Mouse (Mus musculus) embryonic facial prominence, embryonic 10.5 days (tissue): ENCODE results near the gene Msmp. TPM values are rescaled to one million over a fixed set of nuclear protein-coding genes. Genes with fewer than 3 reads are reported as not detected.

Experiments
- DNase-seq: peaks from one replicate; pipeline ENCODE4 v3.0.0-alpha.2; 2017; ENCODE audit warnings: low spot score
- H3K27ac ChIP-seq: fragments of 300-500 bp; sonication (generic); replicated peaks from 2 replicates; pipeline ENCODE4 v1.5.1; 2016; ENCODE audit warnings: mild to moderate bottlenecking
- H3K27me3 ChIP-seq: fragments of 300-500 bp; sonication (generic); replicated peaks from 2 replicates; pipeline ENCODE4 v1.6.1; 2016; ENCODE audit warnings: low read depth, mild to moderate bottlenecking; ENCODE audit not compliant: poor library complexity, severe bottlenecking
- H3K36me3 ChIP-seq: fragments of 300-500 bp; sonication (generic); replicated peaks from 2 replicates; pipeline ENCODE4 v1.6.1; 2016; ENCODE audit warnings: mild to moderate bottlenecking, moderate library complexity
- H3K4me1 ChIP-seq: fragments of 300-500 bp; sonication (generic); 2 replicates; pipeline ENCODE4 v1.6.1; 2016
- H3K4me3 ChIP-seq: fragments of 300-500 bp; sonication (generic); 2 replicates; pipeline ENCODE4 v1.5.1; 2016; ENCODE audit warnings: mild to moderate bottlenecking, moderate library complexity
- H3K9me3 ChIP-seq: fragments of 300-500 bp; sonication (generic); 2 replicates; pipeline ENCODE4 v1.6.1; 2016; ENCODE audit warnings: mild to moderate bottlenecking
- WGBS: fragments of 180-500 bp; shearing (Covaris S2); methylation state at CpG from one replicate; pipeline ENCODE4 v1.1.7; 2016; 5-methylcytosine and 5-hydroxymethylcytosine counted together
- polyA plus RNA-seq: library from polyadenylated mRNA; unstranded; fragments of >200 nt; fragmentation: Nextera tagmentation; extraction: Ambion mirVana; gene quantifications from 2 replicates; pipeline ENCODE4 v1.2.1, GENCODE M21; 2016

Msmp gene
- polyA plus RNA-seq, 1 experiment from 2014 or later = 0.34 TPM

DNA sequence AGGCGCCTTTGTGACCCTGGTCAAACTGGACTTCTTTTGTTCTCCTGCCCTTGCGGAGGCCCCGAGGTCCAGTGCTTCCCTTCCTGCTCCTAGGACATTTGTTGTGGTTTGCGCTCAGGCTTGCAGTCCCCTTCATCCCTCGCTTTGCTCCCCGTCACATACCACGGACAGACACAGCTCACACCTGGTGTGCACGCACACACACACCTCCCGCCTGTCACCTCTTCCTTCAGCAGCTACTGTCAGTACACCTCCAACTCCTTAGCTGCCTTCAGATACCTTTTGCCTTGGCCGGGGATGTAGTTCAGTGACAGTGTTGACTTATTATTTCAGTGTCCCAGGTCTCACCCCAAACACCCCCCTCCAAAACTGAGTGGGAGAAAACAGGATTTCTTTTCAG is 1.4 kb upstream of the Msmp start:
- Histone ChIP-seq H3K4me1 (peaks cover 33% of the 10 kb centered on the region), H3K27me3 (no peaks in the 10 kb centered on the region), H3K36me3 (peaks cover 42% of the 10 kb centered on the region), H3K4me3 (no peak overlapping the region), H3K9me3 (no peaks in the 10 kb centered on the region), H3K27ac (no peak overlapping the region)
- no peak for DNase-seq
- WGBS = 39% methylated on average over 10 of the region's 10 CpGs

DNA sequence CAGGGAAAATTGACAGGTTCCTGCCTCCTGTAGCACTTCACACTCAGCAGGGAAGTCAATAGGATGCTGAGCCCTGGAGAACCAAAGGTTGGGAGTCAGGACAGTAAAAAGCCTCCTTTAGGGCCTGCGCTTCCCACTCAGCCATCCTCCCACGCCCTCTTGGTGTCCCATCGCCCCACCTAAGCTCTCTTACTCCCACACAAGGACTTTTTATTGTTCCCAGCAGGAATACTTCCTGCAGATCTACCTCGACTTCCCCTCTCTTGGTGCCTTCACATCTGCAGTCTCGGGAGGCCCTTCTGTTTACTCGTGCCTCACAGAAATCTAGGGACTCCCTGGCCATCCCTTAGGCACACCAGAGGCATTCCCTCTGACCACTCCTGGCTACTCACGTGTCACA is 873 bp downstream of the Msmp start:
- H3K4me3 ChIP-seq = no peak overlapping the region
- H3K27ac ChIP-seq = no peak overlapping the region
- no peaks in the 10 kb centered on the region for H3K9me3 ChIP-seq
- no peak for DNase-seq
- no peaks in the 10 kb centered on the region for H3K27me3 ChIP-seq
- H3K36me3 ChIP-seq = peaks cover 48% of the 10 kb centered on the region
- WGBS = 78% methylated on average over 7 of the region's 7 CpGs
- H3K4me1 ChIP-seq = peaks cover 45% of the 10 kb centered on the region

DNA sequence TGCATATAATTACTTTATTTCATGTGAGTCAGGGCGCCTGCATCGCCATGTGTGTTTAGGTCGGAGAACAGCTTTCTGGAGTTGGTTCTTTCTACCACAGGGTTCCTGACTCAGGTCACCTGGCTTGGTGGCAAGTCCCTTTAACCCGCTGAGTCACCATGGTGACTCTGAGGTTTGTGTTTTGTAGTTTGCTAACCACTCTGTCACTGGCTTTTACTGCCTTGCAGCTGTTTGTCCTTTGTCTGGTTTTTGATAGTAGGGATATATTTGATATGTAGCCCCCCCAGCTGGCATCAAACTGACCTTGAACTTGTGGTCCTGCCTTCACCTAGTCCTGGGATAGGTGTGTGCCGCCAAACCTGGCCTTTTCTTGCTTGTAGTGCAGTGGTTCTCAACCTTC is 2.1 kb downstream of the Msmp start:
- no peaks in the 10 kb centered on the region for H3K9me3 ChIP-seq
- H3K36me3 ChIP-seq = peaks cover 48% of the 10 kb centered on the region
- H3K27me3 ChIP-seq = no peaks in the 10 kb centered on the region
- H3K4me1 ChIP-seq = peaks cover 50% of the 10 kb centered on the region
- no peak overlapping the region for H3K4me3 ChIP-seq
- H3K27ac ChIP-seq = no peak overlapping the region
- no peak for DNase-seq
- WGBS = 92% methylated on average over 5 of the region's 5 CpGs

DNA sequence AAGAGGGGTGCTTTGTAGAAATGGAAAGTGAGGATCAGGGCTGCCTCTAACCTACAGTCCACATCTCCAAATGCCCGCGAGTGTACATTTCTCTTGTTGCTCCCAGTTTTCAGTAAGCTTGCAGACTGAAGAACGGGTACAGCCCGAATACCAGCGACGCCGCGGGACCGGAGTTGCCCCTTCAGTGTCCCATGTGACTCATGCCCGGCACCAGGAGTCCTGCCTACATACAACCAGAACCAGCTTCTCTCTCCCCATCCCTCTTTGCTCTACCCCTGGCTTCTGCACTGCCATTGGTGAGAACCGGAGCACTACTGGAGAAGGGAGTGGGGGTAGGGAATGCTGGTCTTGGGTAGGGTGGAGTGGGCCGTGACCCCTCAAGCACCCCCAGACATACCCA is 2.9 kb downstream of the Msmp start:
- Histone ChIP-seq H3K4me1 (peaks cover 57% of the 10 kb centered on the region), H3K36me3 (peaks cover 48% of the 10 kb centered on the region)

DNA sequence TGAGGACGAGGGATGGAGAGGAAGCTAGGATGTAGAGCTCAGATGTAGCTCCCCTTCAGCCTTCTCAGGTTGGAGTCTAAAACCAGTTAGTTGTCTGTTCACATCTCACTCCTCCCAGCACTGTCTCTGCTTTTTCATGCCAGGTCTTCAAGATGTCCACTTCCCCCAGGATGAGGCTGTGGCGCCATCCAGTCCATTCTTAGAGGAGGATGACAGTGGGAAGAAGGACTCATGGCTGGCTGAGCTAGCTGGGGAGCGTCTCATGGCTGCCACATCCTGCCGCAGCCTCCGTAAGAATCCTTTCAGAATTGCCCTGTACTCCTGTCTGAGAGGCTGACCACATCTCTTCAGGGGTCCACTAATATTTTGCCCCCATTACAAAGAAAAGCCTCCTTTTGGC is 3.6 kb downstream of the Msmp start:
- WGBS = 93% methylated on average over 5 of the region's 5 CpGs
- H3K36me3 ChIP-seq = peaks cover 48% of the 10 kb centered on the region
- peaks cover 57% of the 10 kb centered on the region for H3K4me1 ChIP-seq
- no peak overlapping the region for H3K27ac ChIP-seq
- DNase-seq = no peak
- H3K27me3 ChIP-seq = no peaks in the 10 kb centered on the region
- no peak overlapping the region for H3K4me3 ChIP-seq
- no peaks in the 10 kb centered on the region for H3K9me3 ChIP-seq

More for the DNA sequence above, 2.9 kb downstream of the Msmp start:
- DNase-seq = no peak
- Histone ChIP-seq H3K27me3 (no peaks in the 10 kb centered on the region), H3K4me3 (no peak overlapping the region), H3K9me3 (no peaks in the 10 kb centered on the region), H3K27ac (no peak overlapping the region)
- WGBS = 92% methylated on average over 12 of the region's 12 CpGs

DNA sequence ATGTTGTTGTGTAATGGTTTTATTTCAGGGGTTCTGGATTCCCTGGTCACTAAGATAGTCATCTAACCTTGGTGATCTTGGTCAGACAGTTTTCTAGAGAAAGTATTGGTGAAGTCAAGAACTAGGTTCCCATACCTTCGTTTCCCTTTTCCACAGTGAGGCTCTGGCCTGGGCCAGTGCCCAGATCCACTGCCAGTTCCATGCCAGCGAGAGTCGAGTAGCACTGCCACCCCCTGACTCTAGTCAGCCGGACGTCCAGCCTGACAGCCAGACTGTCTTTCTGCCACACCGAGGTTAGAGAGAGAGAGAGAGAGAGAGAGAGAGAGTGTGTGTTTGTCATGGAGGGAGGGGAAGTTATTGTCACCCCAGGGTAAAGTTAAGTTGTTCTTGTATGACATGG is 4.6 kb downstream of the Msmp start:
- no peak for DNase-seq
- H3K36me3 ChIP-seq = peaks cover 53% of the 10 kb centered on the region
- H3K4me1 ChIP-seq = peaks cover 52% of the 10 kb centered on the region
- WGBS = 89% methylated on average over 6 of the region's 6 CpGs
- peak overlapping the region; percentile 95 for H3K4me3 ChIP-seq
- H3K9me3 ChIP-seq = no peaks in the 10 kb centered on the region
- H3K27me3 ChIP-seq = no peaks in the 10 kb centered on the region
- H3K27ac ChIP-seq = no peak overlapping the region

DNA sequence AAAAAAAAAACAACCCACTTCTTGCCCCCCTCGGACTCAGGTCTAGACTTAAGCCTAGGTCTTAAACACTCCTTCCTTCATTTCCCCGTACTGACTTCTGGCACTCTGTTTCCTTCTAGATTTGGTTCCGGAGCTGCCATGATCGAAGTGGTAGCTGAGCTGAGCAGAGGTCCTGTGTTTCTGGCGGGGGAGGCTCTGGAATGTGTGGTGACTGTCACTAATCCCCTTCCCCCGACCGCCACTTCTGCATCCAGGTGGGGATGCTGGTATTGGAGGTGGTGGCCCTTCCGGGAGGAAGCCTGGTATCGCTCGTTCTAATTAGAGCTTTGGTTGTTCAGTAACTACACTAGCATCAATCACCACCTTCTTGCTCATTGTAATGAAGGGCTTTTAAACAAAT is 5.0 kb downstream of the Msmp start:
- H3K4me1 ChIP-seq = peaks cover 48% of the 10 kb centered on the region
- H3K27ac ChIP-seq = peak overlapping the region; percentile 95

DNA sequence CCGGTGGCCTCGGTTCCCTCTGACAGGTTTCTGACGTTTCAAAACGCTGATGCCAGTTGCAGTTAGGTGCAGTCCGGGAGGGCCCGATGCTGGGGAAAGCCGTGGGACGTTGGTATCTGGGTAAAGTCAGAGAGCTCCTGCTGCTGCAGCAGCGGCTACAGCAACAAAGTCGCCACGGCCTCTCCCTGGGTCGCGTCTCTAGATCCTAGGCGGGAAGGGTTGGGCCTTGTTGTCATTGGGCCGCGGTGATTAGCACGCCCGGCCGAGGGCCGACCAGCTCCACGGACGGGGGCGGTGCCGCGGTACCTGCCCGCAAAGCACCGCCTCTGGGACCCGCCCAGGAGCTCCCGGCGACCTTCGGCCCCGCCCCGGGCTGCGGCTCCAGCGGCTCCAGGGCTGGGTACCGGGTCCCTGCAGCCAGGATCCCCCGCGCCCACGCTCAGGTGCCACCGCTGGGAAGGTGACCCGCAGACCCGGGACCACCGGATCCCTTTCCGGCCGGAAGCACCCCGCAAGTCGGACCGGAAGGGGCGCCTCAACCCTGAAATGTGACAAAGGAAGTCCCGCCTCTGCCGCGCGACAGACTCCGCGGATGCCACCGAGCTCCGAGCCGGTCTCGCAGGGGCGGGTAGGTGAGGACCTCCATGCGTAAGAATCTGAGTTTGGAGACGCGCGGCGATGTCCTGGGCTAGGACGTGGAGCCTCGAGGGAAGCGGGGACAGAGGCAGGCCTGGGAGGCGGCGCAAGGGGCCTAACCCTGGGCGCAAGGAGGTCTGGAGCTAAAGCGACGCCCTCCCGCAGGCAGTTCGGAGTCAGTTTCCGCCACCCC is 5.7 kb downstream of the Msmp start, which contains the start of the genes Rgp1 and Gba2:
Gene Rgp1, plus strand, starts transcription at position 340 of the 829 bp plus-strand sequence.
Gene Gba2, minus strand, starts transcription at position 498 of the 829 bp plus-strand sequence.
- peak within 1 kb of the TSS; percentile 95 for H3K4me3 ChIP-seq
- no peaks in the 10 kb centered on the region for H3K27me3 ChIP-seq
- H3K36me3 ChIP-seq = peaks cover 51% of the 10 kb centered on the region
- peaks cover 43% of the 10 kb centered on the region for H3K4me1 ChIP-seq
- peak; percentile 89 for DNase-seq
- H3K9me3 ChIP-seq = no peaks in the 10 kb centered on the region
- peak within 1 kb of the TSS; percentile 95 for H3K27ac ChIP-seq
- under 1% methylated on average over 76 of the region's 76 CpGs for WGBS

More for the DNA sequence above, 5.0 kb downstream of the Msmp start:
- Histone ChIP-seq H3K27me3 (no peaks in the 10 kb centered on the region), H3K9me3 (no peaks in the 10 kb centered on the region), H3K4me3 (peak overlapping the region; percentile 95), H3K36me3 (peaks cover 51% of the 10 kb centered on the region)
- 7% methylated on average over 10 of the region's 10 CpGs for WGBS
- DNase-seq = no peak

DNA sequence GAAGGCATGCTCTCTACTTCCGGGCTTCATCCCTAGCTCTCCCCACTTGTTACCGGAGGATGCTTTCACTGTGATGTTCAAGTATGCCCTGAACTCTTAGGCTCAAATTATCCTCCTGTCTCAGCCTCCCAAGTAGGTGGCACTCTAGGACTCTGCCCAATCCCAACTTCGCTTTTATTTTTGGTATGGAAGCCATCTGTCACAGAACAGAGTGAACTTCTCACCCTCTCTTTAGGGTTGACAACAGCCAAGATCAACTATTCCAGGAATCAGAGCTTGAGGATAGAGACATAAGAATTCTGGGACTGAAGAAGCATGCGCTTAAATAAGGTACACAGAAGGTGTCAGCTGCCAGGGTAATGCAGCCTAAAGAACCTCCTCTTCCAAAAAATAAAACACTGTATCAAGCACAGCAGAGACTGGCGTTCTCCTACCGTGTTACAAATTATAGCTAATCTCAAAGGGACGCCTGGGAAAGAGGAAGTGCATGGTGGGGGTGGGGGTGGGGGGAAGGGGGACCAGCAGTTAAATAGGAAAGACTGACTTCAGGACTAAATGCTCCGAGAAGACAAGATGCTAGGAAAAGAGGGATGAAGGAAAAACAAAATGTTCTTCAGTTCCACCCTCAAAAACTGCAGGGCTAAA is 6.9 kb downstream of the Msmp start:
- peaks cover 43% of the 10 kb centered on the region for H3K4me1 ChIP-seq
- H3K27me3 ChIP-seq = no peaks in the 10 kb centered on the region
- DNase-seq = no peak
- H3K4me3 ChIP-seq = peak overlapping the region; percentile 95
- WGBS = 52% methylated on average over 8 of the region's 8 CpGs
- H3K36me3 ChIP-seq = peaks cover 51% of the 10 kb centered on the region
- peak overlapping the region; percentile 95; the same call in 1 of the 2 replicates for H3K27ac ChIP-seq
- H3K9me3 ChIP-seq = no peaks in the 10 kb centered on the region

DNA sequence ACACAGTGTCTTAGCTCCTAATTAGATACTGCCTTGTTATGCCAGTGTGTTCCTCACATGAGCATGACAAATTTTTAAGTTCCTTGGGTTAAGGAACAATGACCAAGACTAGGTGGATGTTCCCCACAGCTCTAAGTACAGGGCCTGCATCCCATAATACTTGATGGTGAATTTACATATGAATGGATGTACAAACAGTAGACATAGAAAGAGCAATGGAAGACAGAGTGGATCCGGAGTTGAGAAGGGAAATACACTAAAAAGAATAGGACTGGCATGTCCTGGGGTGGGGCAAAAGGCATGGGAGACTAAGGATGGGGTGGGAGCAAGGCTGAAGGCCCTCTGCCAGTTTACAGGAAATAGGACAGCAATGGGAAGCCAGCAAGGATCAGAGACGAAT is 8.9 kb downstream of the Msmp start:
- H3K36me3 ChIP-seq = peaks cover 51% of the 10 kb centered on the region

DNA sequence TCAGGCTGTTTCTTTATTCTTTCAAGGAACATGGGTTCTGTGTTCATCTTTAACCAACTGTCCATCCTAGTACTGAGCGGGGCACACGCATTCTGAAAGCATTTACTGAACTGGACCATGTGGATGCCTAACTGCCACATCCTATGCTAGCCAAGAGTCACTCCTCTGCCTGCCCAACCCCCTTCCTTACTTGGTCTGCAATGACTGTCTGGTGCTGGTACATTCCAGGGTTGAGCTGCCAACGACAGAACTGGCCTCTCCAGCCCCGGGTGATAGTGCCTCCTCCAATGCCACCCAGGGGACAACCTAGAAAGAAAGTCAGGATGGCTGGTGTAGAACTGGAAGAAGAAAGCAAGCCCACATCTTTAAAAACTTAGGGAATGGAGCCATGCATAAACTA is 10.7 kb downstream of the Msmp start:
- Histone ChIP-seq H3K27ac (no peak overlapping the region), H3K27me3 (no peaks in the 10 kb centered on the region), H3K4me1 (peaks cover 31% of the 10 kb centered on the region), H3K9me3 (no peaks in the 10 kb centered on the region), H3K4me3 (no peak overlapping the region), H3K36me3 (peaks cover 66% of the 10 kb centered on the region)
- DNase-seq = no peak
- 92% methylated on average over 4 of the region's 4 CpGs for WGBS

More for the DNA sequence above, 8.9 kb downstream of the Msmp start:
- Histone ChIP-seq H3K27me3 (no peaks in the 10 kb centered on the region), H3K4me3 (peak overlapping the region; percentile 13; the same call in 1 of the 2 replicates), H3K27ac (no peak overlapping the region), H3K4me1 (peaks cover 43% of the 10 kb centered on the region), H3K9me3 (no peaks in the 10 kb centered on the region)
- DNase-seq = no peak
- WGBS = 77% methylated on average over 2 of the region's 2 CpGs

DNA sequence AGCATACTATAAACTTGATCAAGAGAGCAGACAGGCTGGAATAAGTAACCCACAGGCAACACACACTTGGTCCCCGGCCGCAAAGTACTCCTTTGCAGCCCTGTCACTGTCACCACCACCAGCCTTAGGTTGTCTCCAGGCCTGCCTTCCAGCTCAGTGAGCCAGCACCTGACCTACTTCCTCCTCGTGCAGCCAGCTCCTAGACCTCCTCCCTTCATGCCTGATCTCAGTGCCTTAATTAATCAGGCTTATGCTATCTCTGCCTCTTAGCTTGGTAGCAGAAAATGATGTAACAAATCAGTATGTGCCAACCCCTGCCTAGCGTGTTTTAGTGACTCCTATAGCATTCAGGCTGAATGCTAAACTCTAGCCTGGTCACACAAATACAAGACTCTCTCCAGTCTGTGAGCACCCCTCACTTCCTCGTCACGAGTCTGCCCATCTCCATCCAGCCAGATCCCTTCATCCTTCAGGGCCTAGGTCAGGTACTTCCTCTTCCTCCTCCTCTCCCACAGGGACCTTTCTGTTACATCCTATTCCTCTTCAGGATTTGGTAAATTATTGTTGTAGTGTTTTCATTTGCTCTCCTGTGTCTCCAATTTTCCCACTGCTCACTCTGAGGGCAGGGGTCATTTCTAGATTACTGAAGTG is 12.8 kb downstream of the Msmp start:
- Histone ChIP-seq H3K4me1 (peaks cover 14% of the 10 kb centered on the region), H3K4me3 (no peak overlapping the region), H3K9me3 (no peaks in the 10 kb centered on the region), H3K27ac (no peak overlapping the region), H3K36me3 (peaks cover 87% of the 10 kb centered on the region), H3K27me3 (no peaks in the 10 kb centered on the region)
- 87% methylated on average over 6 of the region's 6 CpGs for WGBS
- DNase-seq = no peak
